Mouse (Mus musculus) c-Kit-positive CD71-positive TER-119-positive erythroid progenitor cells, embryonic 14.5 days (primary cell): Measurements from ENCODE around the gene Acat3.
A peak's percentile ranks its signal among the peaks of the same experiment; 100 is the strongest.
"Not testable (repeated sequence)": the region's sequence is repeated elsewhere in the genome, so short reads cannot be mapped to it uniquely, and the experiment has no call there.

Experiments used
- DNase-seq: peaks from one replicate; pipeline ENCODE4 v3.0.0-alpha.2; 2013; ENCODE audit warnings: low spot score

Acat3 gene

GRCm38 (mm10) chr17:12940151-12940805, at the start of gene Acat3:
Acat3 (minus strand) TSS chr17:12940600.
- no peak for DNase-seq

DNA sequence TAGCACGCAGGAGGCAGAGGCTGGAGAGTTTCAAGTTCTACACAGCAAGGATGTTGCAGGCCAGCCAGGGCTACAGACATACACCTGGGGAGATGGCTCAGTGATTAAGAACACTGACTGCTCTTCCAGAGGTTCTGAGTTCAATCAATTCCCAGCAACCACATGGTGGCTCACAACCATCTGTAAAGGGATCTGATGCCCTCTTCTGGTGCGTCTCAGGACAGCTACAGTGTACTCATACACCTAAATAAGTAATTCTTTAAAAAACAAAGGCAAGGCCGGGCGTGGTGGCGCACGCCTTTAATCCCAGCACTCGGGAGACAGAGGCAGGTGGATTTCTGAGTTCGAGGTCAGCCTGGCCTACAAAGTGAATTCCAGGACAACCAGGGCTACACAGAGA, 47.7 kb upstream of the Acat3 start:
- DNase-seq = not testable (repeated sequence)

DNA sequence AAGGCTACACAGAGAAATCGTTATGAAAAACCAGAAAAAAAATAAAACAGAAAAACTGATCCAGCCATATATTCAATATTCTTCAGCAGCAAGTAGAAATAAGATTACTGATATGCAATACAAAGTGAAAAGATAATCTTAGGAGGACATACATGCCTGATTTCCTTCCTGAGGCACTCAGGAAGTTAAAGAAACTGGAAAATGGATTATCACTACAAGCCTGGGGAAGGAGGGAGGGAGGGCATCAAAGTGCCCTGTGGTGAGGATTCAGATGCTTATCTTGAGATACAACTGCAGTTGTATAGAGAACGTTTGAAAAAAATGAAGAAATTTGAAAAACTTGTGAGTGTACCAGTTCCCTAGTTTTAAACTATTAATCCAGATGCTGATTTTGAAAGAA, 43.6 kb upstream of the Acat3 start:
- DNase-seq = no peak

DNA sequence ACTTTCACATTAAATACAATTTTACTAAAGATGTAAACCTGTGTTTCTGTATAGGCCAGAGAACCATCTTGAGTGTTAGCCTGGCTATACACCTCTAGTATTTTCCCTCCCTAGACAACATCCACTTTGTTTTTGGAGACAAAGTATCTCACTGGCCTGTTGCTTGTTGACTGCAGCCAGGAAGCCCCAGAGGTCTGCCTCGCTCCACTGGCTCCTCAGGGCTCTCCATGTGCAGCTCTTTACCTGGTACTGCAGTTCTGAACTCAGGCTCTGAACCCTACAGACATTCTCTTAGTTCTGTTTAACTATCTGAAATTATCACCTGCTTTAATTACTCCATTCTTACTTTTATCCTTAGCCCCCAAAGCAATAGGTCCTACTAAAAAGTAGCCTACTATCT, 38.1 kb upstream of the Acat3 start:
- no peak for DNase-seq

- no peak for DNase-seq
These were observed 33.5 kb upstream of the Acat3 start for GRCm38 (mm10) chr17:12973851-12974250.

GRCm38 (mm10) chr17:12967173-12967572, 26.8 kb upstream of the Acat3 start:
- DNase-seq = no peak

DNA sequence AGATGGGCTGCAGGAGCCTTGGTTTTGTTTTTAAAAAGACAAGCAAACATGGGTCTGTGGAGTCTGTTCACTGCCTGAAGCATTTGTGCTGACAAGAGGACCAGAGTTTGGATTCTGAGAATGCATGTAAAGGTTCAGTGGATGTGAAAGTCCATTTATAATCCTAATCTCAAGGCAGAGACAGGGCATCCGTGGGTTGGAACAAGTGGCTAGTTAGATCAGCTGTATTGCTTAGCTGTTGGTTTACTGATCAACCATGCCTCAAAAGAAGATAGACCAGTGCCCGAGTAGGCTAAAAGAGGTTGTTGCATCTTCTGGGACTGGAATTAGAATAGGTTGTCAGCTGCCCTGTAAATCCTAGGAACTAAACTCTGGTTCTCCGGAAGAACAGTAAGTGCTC, 23.1 kb upstream of the Acat3 start:
- DNase-seq = no peak

- peak; percentile 91 for DNase-seq
These were observed 20.0 kb upstream of the Acat3 start, which contains the start of gene Acat2 for GRCm38 (mm10) chr17:12960331-12960873. Acat2 (minus strand) TSS chr17:12960747.

GRCm38 (mm10) chr17:12959377-12959776, 19.0 kb upstream of the Acat3 start:
- not testable (repeated sequence) for DNase-seq

- DNase-seq = no peak
These were observed 16.3 kb upstream of the Acat3 start for GRCm38 (mm10) chr17:12956664-12957063.

GRCm38 (mm10) chr17:12949669-12950068, 9.3 kb upstream of the Acat3 start:
- no peak for DNase-seq

GRCm38 (mm10) chr17:12942459-12943162, 2.2 kb upstream of the Acat3 start:
- no peak for DNase-seq

DNA sequence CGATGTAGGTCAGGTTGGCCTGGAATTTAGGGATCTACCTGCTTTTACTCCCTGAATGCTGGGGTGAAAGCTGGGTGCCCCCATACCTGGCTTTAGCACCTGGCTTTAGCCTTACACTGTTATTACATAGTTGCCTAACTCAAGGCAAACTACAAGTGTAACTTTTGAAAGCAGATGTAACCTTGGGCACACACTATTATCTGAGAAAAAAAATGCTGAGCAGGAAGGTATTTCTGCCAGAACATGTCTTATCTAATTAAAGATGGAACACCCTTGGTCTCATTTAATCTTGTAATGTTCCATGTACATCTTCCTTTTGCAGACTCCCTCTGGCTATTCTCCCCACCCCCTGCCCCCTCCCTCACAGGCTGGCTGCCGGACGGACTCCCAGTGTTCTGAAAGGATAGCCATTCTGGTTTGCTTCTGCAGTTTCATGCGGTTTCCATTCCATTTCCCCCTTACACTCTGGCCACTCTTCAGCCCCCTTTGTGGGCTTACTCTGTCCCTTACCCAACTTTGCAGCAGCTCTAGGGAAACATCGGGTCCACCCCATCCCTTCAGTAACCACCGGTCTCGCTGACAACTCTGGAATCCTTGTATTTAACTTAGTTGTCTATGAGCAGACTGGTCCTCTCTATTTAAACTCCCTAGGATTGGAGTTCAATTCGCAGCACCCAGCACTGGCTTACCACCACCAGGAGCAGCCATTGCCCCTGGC, 1.3 kb upstream of the Acat3 start:
- no peak for DNase-seq

DNA sequence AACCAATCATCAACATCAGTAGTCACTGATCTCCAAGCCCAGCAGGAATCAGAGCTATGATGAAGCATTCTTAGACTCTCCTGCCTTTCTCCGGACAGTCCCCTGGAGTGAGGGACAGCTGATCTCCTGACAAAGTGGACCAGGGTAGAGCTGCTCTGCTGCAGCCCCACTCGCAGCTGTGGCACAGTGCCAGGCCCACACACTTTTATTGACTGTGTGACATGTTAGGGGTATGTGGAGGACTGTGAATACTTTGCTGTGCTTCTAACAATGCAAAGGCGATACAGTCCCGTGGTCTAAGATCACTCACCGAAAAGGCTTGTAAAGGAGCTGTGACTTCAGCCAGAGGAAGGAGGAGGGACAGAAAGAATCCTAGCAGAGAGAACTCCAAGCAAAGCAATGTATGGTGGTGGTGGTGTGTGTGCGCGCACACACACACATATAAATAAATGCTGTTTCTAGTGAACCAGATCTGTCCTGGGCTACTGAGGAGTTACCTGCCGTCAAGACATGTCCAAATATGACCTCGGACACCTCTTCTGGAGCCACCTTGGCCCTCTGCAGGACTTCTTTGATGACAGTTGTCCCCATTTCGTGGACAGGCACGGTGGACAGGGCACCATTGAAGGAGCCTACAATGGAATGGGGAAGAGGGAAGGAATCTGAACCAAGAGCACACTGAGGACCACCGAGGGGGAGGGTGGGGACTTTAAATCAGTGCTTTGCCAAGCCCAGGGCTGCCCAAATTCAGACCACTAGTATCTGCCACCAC, 837 bp downstream of the Acat3 start:
- DNase-seq = not testable (repeated sequence)

DNA sequence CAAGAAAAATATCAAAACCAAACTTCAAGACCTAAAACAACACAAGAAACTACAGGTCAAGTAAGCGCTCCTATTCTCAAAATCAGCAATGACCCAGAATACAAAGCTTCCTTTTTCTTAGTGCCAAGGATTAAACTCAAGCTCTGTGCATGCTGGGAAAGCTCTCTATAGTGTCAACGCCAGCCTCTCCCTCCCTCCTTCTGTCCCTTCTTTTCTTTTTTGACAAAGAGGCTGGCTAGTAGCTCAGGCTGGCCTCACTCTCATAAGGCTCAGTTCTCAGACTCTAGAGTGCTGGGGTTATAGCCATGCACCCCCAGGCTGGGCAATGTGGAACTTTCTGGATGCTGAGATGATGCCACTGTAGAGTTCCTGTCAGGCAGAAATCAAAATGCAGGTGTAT, 2.3 kb downstream of the Acat3 start:
- no peak for DNase-seq

GRCm38 (mm10) chr17:12937412-12937970, 2.9 kb downstream of the Acat3 start:
- no peak for DNase-seq

DNA sequence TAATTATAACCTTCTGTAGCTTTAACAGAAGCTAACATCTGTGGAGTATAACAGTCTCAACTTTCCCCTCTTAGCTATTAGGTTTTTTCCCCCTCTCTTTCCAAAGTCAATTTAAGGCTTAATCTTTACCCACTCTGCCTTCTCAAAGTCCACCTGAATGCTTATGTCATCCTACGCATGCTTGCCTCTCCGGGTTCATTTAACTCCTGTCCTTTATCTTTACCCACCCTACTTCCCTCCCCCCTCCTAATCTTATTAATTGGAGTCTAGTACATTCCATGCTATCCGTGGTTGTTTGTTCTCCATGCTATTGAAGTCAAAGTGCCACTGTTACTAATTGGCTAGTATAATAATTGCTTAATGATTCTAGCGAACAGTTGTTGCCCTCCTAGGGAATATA, 4.7 kb downstream of the Acat3 start:
- DNase-seq = no peak

GRCm38 (mm10) chr17:12931576-12931975, 8.8 kb downstream of the Acat3 start:
- DNase-seq = not testable (repeated sequence)

DNA sequence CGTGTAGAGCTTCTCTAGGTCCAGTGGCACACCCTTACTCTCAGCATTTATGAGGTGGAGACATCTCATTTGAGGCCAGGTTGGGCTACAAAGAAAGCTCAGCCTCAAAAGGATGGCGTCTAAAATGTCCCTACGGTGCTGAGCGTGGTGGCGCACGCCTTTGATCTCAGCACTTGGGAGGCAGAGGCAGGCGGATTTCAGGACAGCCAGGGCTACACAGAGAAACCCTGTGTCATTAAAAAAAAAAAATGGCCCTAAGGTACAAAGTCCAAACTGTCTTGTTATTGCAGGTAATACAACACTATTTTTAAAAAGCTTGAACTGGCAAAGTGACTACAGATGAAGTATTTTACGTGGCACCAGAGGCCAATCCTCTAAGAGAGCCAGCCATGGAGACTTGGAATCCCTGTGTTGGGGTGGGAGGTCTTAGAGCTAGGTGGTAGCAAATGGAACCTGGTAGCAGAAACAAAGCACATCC, 14.7 kb downstream of the Acat3 start:
- DNase-seq = no peak

DNA sequence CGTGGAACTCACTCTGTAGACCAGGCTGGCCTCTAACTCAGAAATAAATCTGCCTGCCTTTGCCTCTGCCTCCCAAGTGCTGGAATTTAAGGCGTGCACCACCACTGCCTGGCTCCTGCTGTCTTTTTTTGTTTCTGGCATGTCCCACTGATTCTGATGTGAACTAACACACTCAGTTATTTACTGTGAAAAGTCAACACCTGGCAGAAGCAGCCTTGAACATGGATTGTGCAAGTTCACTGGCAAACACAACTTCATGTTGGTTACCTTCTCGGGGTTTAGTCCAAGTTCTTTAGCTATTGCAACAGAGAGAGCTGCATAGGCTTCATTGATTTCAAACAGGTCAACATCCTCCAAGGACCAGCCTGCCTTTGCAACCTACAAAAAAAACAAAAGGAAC, 15.4 kb downstream of the Acat3 start:
- DNase-seq = no peak

- DNase-seq = no peak
These were observed 19.3 kb downstream of the Acat3 start for GRCm38 (mm10) chr17:12921073-12921472.
